Mouse (Mus musculus): ENCODE data around the gene Nup54. TPM values are rescaled to one million over a fixed set of nuclear protein-coding genes. Genes with fewer than 3 reads are reported as not detected.

The Nup54 gene
- total RNA-seq, 2 experiments from 2014 or later, result 32.1 to 32.2 TPM

GRCm38 (mm10) chr5:92383747-92384146, 51.3 kb downstream of the Nup54 start:
- DNase-seq (ENCODE audit: low spot score in 2 of 2), result no peak
- no peak overlapping the region for H3K4me3 ChIP-seq
- no peak overlapping the region for H3K27ac ChIP-seq
- no peak for TF ChIP-seq CTCF (conservative IDR thresholded peaks at IDR 0.05)

GRCm38 (mm10) chr5:92382349-92382679, 52.7 kb downstream of the Nup54 start:
- H3K4me3 ChIP-seq, result no peak overlapping the region
- no peak overlapping the region for H3K27ac ChIP-seq
- TF ChIP-seq CTCF (conservative IDR thresholded peaks at IDR 0.05), result no peak
- no peak for DNase-seq (ENCODE audit: low spot score in 2 of 2)

GRCm38 (mm10) chr5:92381550-92382348, 53.3 kb downstream of the Nup54 start:
- peak; percentile 97 for TF ChIP-seq CTCF (conservative IDR thresholded peaks at IDR 0.05)
- no peak overlapping the region for H3K27ac ChIP-seq
- DNase-seq (ENCODE audit: low spot score in 2 of 2), result peak; percentile 77 to 87
- H3K4me3 ChIP-seq, result no peak overlapping the region

GRCm38 (mm10) chr5:92376795-92377405, 58.1 kb downstream of the Nup54 start:
- no peak for TF ChIP-seq CTCF (conservative IDR thresholded peaks at IDR 0.05)
- Histone ChIP-seq H3K4me3 (no peak overlapping the region), H3K27ac (no peak overlapping the region)
- DNase-seq (ENCODE audit: low spot score in 2 of 2), result no peak

- Histone ChIP-seq H3K27ac (no peak overlapping the region), H3K4me3 (no peak overlapping the region)
- no peak for TF ChIP-seq CTCF (conservative IDR thresholded peaks at IDR 0.05)
- no peak for DNase-seq (ENCODE audit: low spot score in 2 of 2)
These were observed 59.7 kb downstream of the Nup54 start for GRCm38 (mm10) chr5:92375368-92375767.

- Histone ChIP-seq H3K4me3 (no peak overlapping the region), H3K27ac (no peak overlapping the region)
- TF ChIP-seq CTCF (conservative IDR thresholded peaks at IDR 0.05), result 0 out of 2 replicates have a peak, but pooled peaks have one; percentile 6
- DNase-seq (ENCODE audit: low spot score in 2 of 2), result no peak
These were observed 60.3 kb downstream of the Nup54 start for GRCm38 (mm10) chr5:92374721-92375142.

- no peak for TF ChIP-seq CTCF (conservative IDR thresholded peaks at IDR 0.05)
- Histone ChIP-seq H3K4me3 (no peak overlapping the region), H3K27ac (no peak overlapping the region)
- no peak for DNase-seq (ENCODE audit: low spot score in 2 of 2)
These were observed 62.4 kb downstream of the Nup54 start for GRCm38 (mm10) chr5:92372605-92373004.

GRCm38 (mm10) chr5:92371361-92371976, 63.5 kb downstream of the Nup54 start:
- DNase-seq (ENCODE audit: low spot score in 2 of 2), result no peak
- Histone ChIP-seq H3K4me3 (no peak overlapping the region), H3K27ac (no peak overlapping the region)
- TF ChIP-seq CTCF (conservative IDR thresholded peaks at IDR 0.05), result 0 out of 2 replicates have a peak, but pooled peaks have one; percentile 19

- no peak for DNase-seq (ENCODE audit: low spot score in 2 of 2)
- H3K4me3 ChIP-seq, result no peak overlapping the region
- no peak overlapping the region for H3K27ac ChIP-seq
- no peak for TF ChIP-seq CTCF (conservative IDR thresholded peaks at IDR 0.05)
These were observed 64.1 kb downstream of the Nup54 start for GRCm38 (mm10) chr5:92370891-92371290.

- TF ChIP-seq CTCF (conservative IDR thresholded peaks at IDR 0.05), result no peak
- no peak overlapping the region for H3K27ac ChIP-seq
- no peak overlapping the region for H3K4me3 ChIP-seq
- no peak for DNase-seq (ENCODE audit: low spot score in 2 of 2)
These were observed 64.6 kb downstream of the Nup54 start for GRCm38 (mm10) chr5:92370392-92370791.

GRCm38 (mm10) chr5:92369151-92369994, 65.6 kb downstream of the Nup54 start:
- DNase-seq (ENCODE audit: low spot score in 2 of 2), result peak; percentile 40 to 69
- peak overlapping the region; percentile 12; the same call in 1 of the 2 replicates for H3K4me3 ChIP-seq
- no peak for TF ChIP-seq CTCF (conservative IDR thresholded peaks at IDR 0.05)
- peak overlapping the region; percentile 84 for H3K27ac ChIP-seq

GRCm38 (mm10) chr5:92368392-92368791, 66.6 kb downstream of the Nup54 start:
- no peak for TF ChIP-seq CTCF (conservative IDR thresholded peaks at IDR 0.05)
- H3K4me3 ChIP-seq, result no peak overlapping the region
- H3K27ac ChIP-seq, result 0 out of 2 replicates have a peak overlapping the region, but pooled peaks have one; percentile 84
- DNase-seq (ENCODE audit: low spot score in 2 of 2), result no peak
